Mouse (Mus musculus) left cerebral cortex, postnatal 4 days (tissue): ENCODE measurements around the gene Samd4. TPM values are rescaled to one million over a fixed set of nuclear protein-coding genes. Genes with fewer than 3 reads are reported as not detected.
A peak's percentile ranks its signal among the peaks of the same experiment; 100 is the strongest.
"Not testable (repeated sequence)": the region's sequence is repeated elsewhere in the genome, so short reads cannot be mapped to it uniquely, and the experiment has no call there.

Experiments used
- DNase-seq: peaks from one replicate; pipeline ENCODE4 v3.0.0-alpha.2; 2022
- intact Hi-C: fragments of 180-260 bp; cut with DNase I; formaldehyde crosslinking; loops from one replicate; pipeline ENCODE4 v1.15.1; 2025
- total RNA-seq, 2 experiments: library from RNA; stranded (reverse); gene quantifications; 2 replicates each; pipeline ENCODE4 v1.2.3; 2021

Gene Samd4
- total RNA-seq, 2 experiments from 2014 or later: 12.2 to 13.4 TPM

DNA sequence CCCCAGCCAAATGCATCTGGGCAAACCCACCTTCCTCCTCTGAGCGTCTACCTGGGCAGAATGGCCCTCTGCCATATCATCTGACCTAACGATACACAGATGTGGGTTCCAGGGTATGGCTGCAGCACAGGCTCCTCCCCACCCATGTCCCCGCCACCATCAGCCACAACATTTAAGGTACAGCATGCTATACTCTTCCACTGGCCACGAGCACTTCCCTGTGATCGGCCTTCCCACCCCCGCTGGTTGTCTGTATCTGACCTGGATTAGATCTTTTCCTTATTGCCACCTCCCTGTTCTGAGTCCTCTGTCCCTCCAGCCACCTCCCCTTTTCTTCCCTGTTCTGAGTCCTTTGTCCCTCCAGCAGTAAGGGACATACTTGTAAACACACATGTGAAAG, 209.3 kb downstream of the Samd4 start:
- intact Hi-C loops: loop anchor here (10.0 kb wide), 1 partner anchor 163 kb away; no protein-coding TSS in a partner anchor

DNA sequence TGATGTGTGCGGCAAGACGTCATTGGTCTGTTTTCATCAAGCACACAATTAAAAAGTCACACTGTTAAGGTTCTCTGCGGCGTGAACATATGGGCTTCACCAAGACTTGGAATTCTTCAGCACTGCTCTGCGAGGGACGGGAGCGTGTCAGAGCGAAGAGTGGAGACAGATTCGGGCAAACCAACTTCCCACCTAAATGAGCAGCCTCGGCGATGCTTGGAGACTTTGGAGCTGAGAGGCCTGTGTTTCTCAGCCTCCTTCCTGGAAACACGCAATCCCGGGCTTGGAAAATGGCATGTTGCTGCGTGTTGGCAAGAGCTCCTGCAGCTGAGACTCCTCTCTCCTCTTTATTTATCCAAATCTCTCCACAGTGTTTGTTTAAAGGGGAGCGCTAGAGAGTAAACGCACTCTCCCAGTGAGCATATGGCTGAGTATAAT, 210.7 kb downstream of the Samd4 start:
- intact Hi-C loops: loop anchor here (10.0 kb wide), 1 partner anchor 161 kb away; no protein-coding TSS in a partner anchor
- no peak for DNase-seq

More for the DNA sequence above, 209.3 kb downstream of the Samd4 start:
- no peak for DNase-seq

DNA sequence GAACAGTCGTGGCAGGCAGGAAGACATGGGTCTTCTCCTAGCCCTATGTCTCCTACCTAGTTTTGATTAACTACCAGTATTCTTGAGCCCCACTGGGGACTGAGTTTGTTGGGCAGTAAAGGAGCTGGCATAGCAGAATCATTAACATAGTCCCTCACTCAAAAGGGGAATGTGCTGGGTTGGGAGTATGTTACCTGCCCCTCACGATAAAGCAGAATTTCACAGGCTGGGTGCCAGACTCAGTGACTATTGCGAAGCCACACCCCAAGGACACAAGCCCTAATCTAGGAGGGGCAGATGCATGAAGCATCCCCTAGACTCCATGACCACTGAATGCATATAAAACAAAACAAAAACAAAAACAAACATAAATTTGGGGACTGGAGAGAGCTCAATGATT, 212.4 kb downstream of the Samd4 start:
- intact Hi-C loops: loop anchor here (10.0 kb wide), 1 partner anchor 160 kb away; no protein-coding TSS in a partner anchor
- DNase-seq: no peak

DNA sequence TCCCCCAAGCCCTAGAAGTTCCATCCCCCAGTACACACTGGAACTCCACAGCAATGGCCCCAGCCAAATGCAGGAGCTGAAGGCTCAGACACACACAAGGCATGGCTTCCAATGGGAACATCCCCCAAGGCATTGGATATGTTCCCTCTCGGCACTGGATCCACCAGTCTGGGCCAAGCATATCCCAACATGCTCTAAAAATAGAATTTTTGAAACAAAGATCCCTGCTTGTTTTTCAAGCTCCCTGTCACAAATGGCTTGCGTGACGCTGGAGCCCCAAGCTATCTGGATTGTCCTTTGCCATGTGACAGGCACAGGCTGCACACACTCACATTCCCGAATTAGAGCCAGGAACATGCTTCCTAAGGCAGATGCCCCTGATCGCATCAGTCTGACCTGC, 213.7 kb downstream of the Samd4 start:
- intact Hi-C loops: loop anchor here (10.0 kb wide), 1 partner anchor 158 kb away; no protein-coding TSS in a partner anchor
- peak; percentile 28 for DNase-seq

DNA sequence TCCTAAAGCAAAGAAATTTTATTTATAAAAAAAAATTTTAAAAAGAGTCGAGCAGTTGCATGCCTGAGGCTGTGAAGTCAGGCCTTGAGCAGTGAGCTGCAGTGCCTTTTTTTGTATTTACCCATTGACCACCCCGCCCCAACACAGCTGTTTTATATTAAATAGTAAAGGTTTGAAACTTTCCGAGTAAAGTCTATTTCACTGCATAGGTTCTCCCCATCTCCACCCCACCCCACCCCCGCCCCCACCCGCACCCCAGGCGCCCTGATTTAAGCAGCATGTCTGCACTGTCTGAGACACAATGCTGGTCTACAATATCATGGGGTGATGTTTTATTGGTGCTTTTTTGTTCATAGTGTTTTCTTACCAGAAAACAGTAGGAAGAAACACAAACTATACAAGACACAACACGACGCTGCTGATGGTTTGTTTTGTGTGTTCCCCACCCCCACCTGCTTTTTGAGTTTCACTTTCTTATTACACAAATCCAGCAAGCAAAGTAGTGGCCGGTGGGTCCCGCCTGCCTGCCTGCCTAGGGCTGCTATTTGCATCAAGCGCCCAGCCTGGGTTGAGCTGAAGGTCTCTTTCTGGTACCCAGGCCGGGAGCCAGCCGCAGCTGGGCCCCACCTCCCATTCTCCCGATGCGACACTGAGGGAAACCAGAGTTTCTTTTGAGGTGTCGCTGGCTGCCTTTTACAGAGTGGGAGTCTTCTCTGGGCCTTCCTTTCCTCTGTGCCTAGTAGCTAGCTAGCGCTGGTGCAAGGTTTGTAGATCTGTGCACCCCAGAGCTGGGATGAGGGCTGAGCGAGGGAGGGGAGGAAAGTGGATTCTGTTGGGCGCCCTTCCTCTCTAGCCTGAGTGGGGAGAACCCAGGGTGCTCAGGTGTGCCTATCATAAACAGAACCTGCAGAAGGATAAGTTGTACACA, 221.9 kb downstream of the Samd4 start:
- intact Hi-C loops: no loop called here
- no peak for DNase-seq

DNA sequence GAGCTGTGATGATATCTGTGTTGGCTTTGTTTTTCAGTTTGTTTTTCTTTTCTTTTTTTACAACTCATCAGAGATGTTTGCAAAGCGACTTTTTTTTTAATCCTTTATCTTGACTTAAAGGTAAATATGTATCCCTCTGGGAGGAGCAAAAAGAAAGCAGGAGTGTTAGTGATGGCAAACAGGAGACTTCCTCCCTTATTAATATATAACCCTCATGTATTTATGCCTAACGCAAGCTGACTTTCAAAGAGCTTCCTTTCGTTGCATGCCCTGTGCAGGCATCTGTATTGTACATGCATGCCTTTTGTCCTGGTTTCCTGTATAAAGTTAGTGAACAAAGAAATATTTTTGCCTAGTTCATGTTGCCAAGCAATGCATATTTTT, 222.5 kb downstream of the Samd4 start:
- no peak for DNase-seq
- intact Hi-C loops: no loop called here

DNA sequence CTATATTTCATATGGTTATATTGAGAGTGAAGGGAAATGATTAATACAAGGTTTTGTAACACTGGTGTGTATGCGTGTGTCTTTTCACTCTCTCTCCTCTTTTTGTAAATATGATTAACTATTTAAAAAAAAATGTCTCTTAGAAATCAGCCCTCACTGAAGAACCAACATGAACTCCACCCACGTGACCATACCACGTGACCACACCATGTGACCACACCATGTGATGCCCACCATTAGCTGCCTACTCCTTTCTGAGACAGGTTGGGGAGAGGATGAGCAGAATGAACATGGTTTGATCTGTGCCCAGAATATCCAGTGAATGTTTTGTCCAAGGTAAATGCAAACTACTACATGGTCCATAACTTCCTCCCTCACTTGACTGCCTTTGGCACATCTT, 223.1 kb downstream of the Samd4 start:
- intact Hi-C loops: no loop called here

DNA sequence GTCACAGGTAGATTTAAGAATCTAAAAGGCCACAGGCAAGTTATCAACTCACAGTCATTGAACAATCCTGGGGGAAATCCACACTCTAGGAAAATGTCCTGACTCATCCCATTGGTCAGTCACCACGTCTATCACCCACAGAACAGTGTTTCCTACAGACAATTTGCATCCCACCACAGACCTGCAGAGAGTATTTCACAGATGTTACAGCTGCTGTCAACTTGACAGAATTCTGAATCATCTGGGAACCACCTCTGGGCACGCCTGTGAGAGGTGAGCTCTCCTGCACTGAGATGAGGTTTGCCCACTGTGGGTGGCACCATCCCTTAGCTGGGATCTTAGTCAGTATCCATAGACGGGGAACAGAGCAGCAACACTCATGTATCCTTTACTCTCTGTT, 224.8 kb downstream of the Samd4 start:
- intact Hi-C loops: no loop called here
- DNase-seq: no peak

More for the DNA sequence above, 223.1 kb downstream of the Samd4 start:
- DNase-seq: no peak

DNA sequence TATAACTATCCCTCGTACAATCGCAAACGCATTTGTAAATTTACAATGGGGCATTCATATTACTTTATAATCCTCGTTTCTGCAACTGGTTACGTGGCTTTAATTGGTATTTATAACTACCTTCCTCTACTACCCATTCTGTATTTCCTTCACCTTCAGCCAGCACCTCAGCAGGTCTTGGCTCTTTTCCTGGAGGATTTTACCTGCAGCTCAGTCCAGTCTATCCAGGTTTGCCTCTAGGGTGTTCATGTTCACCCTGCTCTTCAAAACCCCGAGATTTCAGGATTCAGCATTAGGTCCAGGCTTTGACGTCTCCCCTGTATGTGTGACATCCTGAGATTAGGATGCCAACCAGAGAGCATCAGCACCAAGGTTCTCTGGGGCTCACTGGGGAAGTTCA, 227.7 kb downstream of the Samd4 start:
- intact Hi-C loops: not testable (repeated sequence)

DNA sequence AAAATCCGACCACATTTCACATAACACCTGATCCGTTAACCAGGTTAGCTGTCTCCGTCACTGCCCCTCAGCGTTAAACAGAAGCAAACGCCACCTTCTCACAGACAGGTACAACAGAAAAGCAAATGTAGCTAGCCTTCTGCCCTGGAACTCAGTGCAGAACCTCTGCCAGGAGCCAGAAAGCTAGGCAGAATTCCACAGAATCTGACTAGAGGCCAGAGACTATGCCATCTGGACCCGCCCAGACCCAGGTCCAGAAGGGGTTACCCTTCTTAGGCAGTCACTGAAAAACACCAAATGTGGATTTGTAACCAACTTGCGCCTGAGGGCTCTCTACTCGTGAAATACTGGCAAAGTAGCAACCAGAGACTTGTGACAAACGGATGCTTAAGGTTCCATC, 228.7 kb downstream of the Samd4 start:
- DNase-seq: no peak
- intact Hi-C loops: no loop called here

More for the DNA sequence above, 227.7 kb downstream of the Samd4 start:
- DNase-seq: not testable (repeated sequence)

DNA sequence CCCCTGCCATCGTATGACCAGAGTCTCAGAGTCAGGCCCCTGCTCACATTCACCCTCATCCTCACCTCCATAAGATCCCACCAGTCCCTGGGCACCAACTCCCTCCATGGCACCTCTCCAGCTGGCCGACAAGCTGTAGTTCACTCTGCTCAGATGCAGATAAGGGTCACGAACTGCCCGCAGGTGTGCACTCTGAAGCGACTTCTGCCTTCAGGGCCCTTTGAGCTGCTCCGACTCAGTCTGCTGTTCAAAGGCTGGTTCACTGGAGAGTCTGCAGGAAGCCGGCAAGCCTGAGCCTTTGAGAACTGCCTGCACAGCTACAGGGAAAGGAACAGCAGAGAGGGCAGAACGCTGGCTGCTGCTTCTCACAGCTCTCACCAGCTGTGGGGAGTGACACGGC, 232.5 kb downstream of the Samd4 start:
- intact Hi-C loops: no loop called here
- DNase-seq: no peak

DNA sequence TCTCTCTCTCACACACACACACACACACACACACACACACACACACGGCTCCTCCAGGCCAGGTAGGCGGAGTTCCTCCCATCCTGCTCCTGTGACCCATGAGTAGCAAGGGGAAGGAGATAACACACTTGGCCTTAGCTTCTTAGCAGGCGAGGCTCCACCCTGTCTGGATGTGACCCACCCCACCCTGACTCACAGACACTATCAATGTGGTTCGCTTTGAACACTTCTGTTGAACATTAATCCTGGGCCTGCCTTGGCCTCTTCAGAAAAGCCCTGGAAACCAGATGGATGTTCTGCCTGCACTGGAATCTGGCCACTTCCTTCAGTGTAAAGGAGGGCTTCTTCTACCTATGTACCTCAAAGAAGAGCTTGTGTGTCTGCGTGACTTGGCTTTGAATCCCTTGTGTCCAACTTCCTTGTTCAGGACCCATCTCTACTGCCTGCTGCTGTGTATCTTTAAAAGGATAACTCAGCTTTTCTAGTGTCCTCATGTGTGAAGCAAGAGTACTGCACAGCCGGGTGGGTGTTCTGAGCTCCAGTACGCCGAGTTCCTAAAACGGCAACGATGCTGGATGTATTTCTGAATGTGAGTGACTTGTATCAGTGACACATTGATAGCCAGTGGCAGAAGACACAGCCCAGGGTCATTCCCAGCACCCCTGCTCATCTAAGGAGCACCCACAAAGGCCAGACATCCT, 233.6 kb downstream of the Samd4 start:
- intact Hi-C loops: no loop called here
- DNase-seq: no peak

DNA sequence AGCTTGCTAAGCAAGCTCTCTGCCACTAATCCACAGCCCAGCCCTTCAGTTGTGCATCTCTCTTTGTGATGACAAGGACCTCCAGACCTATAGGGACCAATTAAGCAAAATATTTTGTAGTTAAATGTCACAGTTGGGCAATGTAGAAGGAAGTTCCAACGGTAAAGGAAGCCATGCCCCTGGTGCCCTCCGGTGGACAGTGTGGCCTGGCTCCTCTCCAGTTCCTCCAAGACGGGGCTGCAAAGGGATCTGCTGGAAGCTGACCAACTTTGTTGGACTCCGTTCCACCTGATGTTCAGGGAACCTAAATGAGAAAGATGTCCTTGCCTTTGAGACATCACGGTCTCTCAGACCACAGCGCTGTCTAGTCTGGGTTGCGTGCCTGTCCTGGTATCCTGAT, 234.9 kb downstream of the Samd4 start:
- intact Hi-C loops: no loop called here

DNA sequence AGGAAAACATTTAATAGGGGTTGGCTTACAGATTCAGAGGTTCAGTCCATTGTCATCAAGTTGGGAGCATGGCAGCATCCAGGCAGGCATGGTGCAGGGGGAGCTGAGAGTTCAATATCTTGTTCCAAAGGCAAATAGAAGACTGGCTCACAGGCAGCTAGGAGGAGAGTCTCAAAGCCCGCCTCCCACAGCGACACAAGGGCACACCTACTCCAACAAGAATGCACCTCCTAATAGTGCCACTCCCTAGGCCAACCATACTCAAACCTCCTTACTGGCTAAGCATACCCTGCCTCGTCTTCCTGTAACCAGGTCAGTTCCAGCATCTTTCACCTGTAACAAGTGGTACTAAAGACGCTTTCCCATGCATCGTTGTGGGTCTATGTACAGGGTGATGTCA, 245.3 kb downstream of the Samd4 start:
- no peak for DNase-seq
- intact Hi-C loops: no loop called here

More for the DNA sequence above, 234.9 kb downstream of the Samd4 start:
- peak; percentile 13 for DNase-seq

DNA sequence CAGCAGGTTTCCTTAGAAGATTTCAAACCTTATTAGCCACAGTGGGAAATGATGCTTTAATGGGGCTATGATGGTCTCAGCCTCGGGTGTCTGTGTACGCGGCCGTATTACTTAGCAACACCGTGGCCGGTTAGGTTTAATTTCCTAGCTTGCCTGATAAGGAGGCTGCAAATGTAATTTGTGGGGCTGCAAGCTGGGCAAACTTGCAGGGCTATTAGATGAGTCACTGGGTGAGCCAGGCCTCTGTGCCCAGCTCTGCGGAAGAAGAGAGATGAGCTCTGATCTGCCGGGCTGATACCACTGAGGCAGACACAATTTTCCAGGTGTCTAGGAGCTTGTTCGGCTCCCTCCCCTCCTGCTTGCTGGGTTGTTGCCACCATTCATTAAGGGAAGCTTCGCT, 251.3 kb downstream of the Samd4 start:
- intact Hi-C loops: no loop called here

DNA sequence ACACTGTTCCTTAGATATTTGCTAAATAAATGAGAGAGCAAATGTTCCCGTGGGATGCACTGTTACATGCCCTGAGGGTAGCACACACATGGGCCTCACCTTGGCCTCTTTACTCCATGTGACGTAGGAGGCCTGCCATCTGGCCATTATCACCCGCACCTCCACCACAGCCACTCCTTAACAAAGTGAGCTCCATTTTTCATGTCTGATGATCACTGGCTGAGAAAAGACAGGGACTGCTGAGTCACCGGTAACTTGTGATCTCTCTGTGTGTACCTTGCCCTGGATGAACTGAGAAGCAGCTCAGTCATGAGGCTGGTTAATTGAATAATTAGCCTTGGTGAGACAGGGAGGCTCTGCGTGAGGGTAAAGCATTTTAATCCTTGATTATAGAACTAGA, 254.0 kb downstream of the Samd4 start:
- intact Hi-C loops: no loop called here
- no peak for DNase-seq

More for the DNA sequence above, 251.3 kb downstream of the Samd4 start:
- DNase-seq: no peak

DNA sequence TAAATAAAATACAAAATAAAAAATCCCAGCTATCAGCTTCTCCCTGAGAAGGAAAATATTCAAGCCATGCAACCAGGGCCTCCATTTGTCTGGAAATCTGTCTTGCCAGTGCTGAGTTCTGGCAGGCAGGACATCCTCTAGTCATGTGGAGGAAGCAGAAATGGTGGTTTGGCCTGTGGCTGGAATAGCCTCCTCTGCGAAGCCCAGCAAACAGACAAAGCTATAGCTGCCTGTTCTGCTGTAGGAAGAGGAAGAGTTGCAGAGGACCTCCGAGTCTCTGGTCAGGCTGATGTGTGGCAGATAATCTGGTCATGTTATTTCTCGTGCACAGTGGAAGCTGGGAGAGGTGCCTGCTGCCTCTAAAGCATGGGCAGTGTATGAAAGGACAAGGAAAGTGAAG, 256.2 kb downstream of the Samd4 start:
- DNase-seq: no peak
- intact Hi-C loops: no loop called here

DNA sequence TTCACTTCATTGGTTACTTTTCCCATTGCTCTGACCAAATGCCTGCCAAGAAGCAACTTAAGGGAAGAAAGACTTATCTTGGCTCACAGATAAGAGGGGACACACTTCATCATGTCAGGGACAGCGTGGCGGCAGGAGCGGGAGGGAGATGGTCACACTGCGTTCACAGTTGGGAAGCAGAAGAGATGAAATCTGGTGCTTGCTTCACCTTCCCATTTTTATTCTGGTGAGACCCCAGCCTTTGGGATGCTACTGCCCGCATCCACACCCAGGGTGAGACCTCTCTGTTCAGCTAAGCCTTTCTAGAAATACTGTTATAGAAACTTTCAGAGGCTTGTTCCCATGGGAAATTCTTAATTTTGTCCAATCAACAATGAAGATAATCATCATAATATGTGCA, 261.7 kb downstream of the Samd4 start:
- intact Hi-C loops: no loop called here
- DNase-seq: no peak

DNA sequence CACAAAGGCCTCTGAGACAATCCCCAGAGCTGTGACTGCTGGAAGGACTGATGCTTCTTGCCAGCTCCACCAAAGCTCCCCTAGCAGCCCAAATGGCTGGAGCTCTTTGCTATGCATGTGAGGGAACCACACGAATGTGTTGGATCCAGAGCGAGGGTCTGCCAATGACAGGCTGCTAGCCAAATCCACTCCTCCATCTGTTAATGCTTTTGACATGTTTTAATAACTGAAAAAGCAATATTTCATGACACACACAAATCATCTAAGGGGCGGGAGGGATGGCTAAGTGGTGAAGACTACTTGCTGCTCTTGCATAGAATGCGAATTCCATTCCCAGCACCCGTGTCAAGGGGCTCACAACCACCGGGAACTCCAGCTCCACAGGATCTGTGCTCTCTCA, 268.7 kb downstream of the Samd4 start:
- intact Hi-C loops: no loop called here
- DNase-seq: peak; percentile 10

DNA sequence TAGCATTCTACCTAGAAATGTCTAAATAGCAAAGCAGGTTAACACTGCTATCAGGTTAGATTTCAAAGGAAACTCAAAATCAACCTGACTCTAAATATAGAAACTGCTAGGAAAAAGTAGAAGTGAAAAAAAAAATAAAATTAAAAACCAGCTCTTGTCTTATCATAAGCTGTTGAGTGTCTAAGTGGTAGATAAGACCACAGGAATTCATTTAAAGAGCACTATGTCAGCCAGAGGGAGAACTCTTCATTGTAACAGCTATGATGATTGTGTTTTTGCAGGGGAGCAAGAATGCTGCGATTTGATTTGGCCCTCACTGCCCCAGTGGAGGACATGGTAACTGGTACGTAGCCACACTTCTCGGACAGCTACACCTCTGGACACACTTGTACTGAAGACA, 271.6 kb downstream of the Samd4 start:
- intact Hi-C loops: no loop called here
- no peak for DNase-seq
